Mouse (Mus musculus) C2C12 (cell line): ENCODE data around the gene Tiam1. TPM values are rescaled to one million over a fixed set of nuclear protein-coding genes. Genes with fewer than 3 reads are reported as not detected.

Experiments
- H3K27me3 ChIP-seq: one replicate; pipeline ENCODE4 v1.6.1; 2011; ENCODE audit not compliant: control insufficient read depth, insufficient read depth, insufficient read length
- H3K36me3 ChIP-seq: one replicate; pipeline ENCODE4 v1.6.1; 2011; ENCODE audit not compliant: control insufficient read depth, insufficient read depth
- H3K4me3 ChIP-seq: one replicate; pipeline ENCODE4 v1.5.1; 2011; ENCODE audit warnings: mild to moderate bottlenecking, control low read depth; ENCODE audit not compliant: poor library complexity, insufficient read depth, severe bottlenecking
- H3K79me2 ChIP-seq: one replicate; pipeline ENCODE4 v1.6.1; 2011; ENCODE audit not compliant: control insufficient read depth, insufficient read depth
- H3K79me3 ChIP-seq: one replicate; pipeline ENCODE4 v1.6.1; 2011; ENCODE audit warnings: low read depth, control low read depth
- H3ac ChIP-seq: one replicate; pipeline ENCODE3; 2011; ENCODE audit warnings: low read depth; ENCODE audit not compliant: control insufficient read depth, insufficient read length
- CEBPB ChIP-seq: IDR thresholded peaks from one replicate; pipeline ENCODE4 v1.6.1; 2011; ENCODE audit warnings: low read depth, mild to moderate bottlenecking, control low read depth, moderate library complexity
- CTCF ChIP-seq: IDR thresholded peaks from one replicate; pipeline ENCODE4 v1.5.1; 2011; ENCODE audit not compliant: control insufficient read depth, insufficient read depth, insufficient read length
- FOSL1 ChIP-seq: IDR thresholded peaks from one replicate; pipeline ENCODE4 v1.8.0; 2011; ENCODE audit warnings: mild to moderate bottlenecking, low read length; ENCODE audit not compliant: poor library complexity, insufficient read depth, severe bottlenecking
- MAX ChIP-seq: IDR thresholded peaks from one replicate; pipeline ENCODE4 v1.6.1; 2011; ENCODE audit warnings: mild to moderate bottlenecking, control low read depth
- MYOD1 ChIP-seq: IDR thresholded peaks from one replicate; pipeline ENCODE4 v1.6.1; 2011; ENCODE audit warnings: low read depth; ENCODE audit not compliant: control insufficient read depth, insufficient read length
- MYOG ChIP-seq: IDR thresholded peaks from one replicate; pipeline ENCODE4 v1.6.1; 2011; ENCODE audit not compliant: control insufficient read depth, insufficient read length; ENCODE audit errors: extremely low read depth
- USF1 ChIP-seq: IDR thresholded peaks from one replicate; pipeline ENCODE4 v1.6.1; 2011; ENCODE audit warnings: low read depth, mild to moderate bottlenecking, control low read depth, moderate library complexity
- polyA plus RNA-seq: library from polyadenylated mRNA; unstranded; fragments of >200 nt; fragmentation: generic; extraction: Trizol; gene quantifications from one replicate; pipeline ENCODE4 v1.2.1, GENCODE M21; 2012; ENCODE audit warnings: missing spikeins

The Tiam1 gene
- polyA plus RNA-seq, 1 experiment, result 6.9 TPM

DNA sequence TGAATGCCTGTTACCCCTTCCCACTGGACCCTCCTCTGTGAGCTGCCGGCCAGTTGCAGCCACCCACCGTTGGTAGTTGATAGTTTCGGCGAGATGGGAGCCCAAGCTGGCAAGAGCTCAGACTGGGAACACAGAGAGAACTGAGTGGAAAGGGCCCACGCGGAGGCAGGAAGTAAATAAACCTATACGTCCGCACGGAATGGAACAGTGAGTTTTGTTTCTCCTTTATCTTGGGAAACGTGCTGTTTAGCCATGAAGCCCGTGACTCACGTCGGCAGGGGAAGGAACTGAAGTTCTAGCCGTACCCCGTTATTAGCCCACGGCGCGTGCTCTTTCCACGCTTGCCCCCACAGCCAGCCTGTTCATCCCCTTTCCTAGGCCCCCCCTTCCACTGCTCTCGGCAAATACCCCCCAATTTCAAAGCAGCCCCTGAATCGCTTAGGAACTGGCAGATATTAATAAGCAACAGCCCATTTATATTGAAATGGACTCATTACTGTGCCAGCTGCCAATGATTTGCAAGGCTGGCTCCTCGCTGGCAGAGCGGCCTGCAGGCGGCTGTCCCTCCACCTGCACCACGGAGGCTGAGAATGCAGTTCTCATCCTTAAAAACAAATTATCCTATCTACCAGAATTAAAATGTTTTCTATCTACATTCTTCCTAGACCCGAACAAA lies 234.0 kb downstream of the Tiam1 start:
- H3K79me3 ChIP-seq, result no peaks in the 10 kb centered on the region

GRCm38 (mm10) chr16:89907651-89908050 lies 235.9 kb downstream of the Tiam1 start:
- Histone ChIP-seq H3K36me3 (no peaks in the 10 kb centered on the region), H3K79me3 (no peaks in the 10 kb centered on the region), H3K4me3 (no peak overlapping the region), H3ac (no peak overlapping the region), H3K79me2 (no peaks in the 10 kb centered on the region), H3K27me3 (no peaks in the 10 kb centered on the region)
- TF ChIP-seq MYOG (no peak), MYOD1 (no peak), MAX (no peak), CTCF (no peak), CEBPB (no peak), USF1 (no peak), FOSL1 (no peak)

More for the DNA sequence above, 234.0 kb downstream of the Tiam1 start:
- Histone ChIP-seq H3K4me3 (no peak overlapping the region), H3K27me3 (no peaks in the 10 kb centered on the region), H3K79me2 (no peaks in the 10 kb centered on the region), H3K36me3 (no peaks in the 10 kb centered on the region), H3ac (no peak overlapping the region)
- no peak for TF ChIP-seq FOSL1
- no peak for TF ChIP-seq CTCF
- no peak for TF ChIP-seq USF1
- TF ChIP-seq MYOD1, result no peak
- TF ChIP-seq MAX, result no peak

- Histone ChIP-seq H3ac (no peak overlapping the region), H3K36me3 (no peaks in the 10 kb centered on the region), H3K79me2 (no peaks in the 10 kb centered on the region), H3K27me3 (no peaks in the 10 kb centered on the region), H3K4me3 (no peak overlapping the region), H3K79me3 (no peaks in the 10 kb centered on the region)
- TF ChIP-seq CTCF, result no peak
- TF ChIP-seq USF1, result no peak
- no peak for TF ChIP-seq MYOD1
- TF ChIP-seq CEBPB, result no peak
- TF ChIP-seq MAX, result no peak
- no peak for TF ChIP-seq FOSL1
- TF ChIP-seq MYOG, result no peak
Measured at GRCm38 (mm10) chr16:89906909-89907308, 236.7 kb downstream of the Tiam1 start.

GRCm38 (mm10) chr16:89905730-89906305 lies 237.8 kb downstream of the Tiam1 start:
- no peak overlapping the region for H3ac ChIP-seq
- no peak overlapping the region for H3K4me3 ChIP-seq
- H3K79me2 ChIP-seq, result no peaks in the 10 kb centered on the region
- TF ChIP-seq MYOG, result no peak
- TF ChIP-seq USF1, result no peak
- no peak for TF ChIP-seq CEBPB
- TF ChIP-seq MYOD1, result no peak
- no peak for TF ChIP-seq MAX
- TF ChIP-seq CTCF, result no peak
- TF ChIP-seq FOSL1, result no peak
- no peaks in the 10 kb centered on the region for H3K27me3 ChIP-seq
- H3K36me3 ChIP-seq, result no peaks in the 10 kb centered on the region
- no peaks in the 10 kb centered on the region for H3K79me3 ChIP-seq

DNA sequence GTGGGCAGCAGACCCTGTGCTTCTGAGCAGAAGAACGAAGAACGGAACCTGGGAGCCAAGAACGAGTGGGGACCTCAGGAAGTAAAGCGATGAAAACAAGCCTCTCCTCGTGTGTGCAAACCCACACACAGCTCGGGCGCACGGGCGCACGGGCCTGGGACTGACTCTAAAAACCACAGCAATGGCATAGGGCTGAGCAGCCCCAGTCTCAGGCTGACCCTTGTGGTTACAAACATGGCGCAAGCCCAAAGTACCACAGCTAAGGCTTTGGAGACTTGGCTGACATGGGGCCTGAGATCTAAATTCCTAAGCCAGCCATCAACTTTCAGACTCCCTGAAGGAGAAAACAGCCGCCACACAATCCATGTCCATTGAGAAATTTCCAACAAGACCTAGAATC lies 239.4 kb downstream of the Tiam1 start:
- Histone ChIP-seq H3K27me3 (no peaks in the 10 kb centered on the region), H3K79me3 (no peaks in the 10 kb centered on the region), H3K4me3 (no peak overlapping the region), H3ac (no peak overlapping the region), H3K36me3 (no peaks in the 10 kb centered on the region), H3K79me2 (no peaks in the 10 kb centered on the region)
- TF ChIP-seq MAX, result no peak
- TF ChIP-seq MYOG, result no peak
- TF ChIP-seq CEBPB, result no peak
- no peak for TF ChIP-seq CTCF
